Mouse (Mus musculus): ENCODE measurements around the gene Pex16.
"Not testable (repeated sequence)": the region's sequence is repeated elsewhere in the genome, so short reads cannot be mapped to it uniquely, and the experiment has no call there.

Gene Pex16

GRCm38 (mm10) chr2:92389645-92390044, 15.2 kb downstream of the Pex16 start:
- no peak for DNase-seq

DNA sequence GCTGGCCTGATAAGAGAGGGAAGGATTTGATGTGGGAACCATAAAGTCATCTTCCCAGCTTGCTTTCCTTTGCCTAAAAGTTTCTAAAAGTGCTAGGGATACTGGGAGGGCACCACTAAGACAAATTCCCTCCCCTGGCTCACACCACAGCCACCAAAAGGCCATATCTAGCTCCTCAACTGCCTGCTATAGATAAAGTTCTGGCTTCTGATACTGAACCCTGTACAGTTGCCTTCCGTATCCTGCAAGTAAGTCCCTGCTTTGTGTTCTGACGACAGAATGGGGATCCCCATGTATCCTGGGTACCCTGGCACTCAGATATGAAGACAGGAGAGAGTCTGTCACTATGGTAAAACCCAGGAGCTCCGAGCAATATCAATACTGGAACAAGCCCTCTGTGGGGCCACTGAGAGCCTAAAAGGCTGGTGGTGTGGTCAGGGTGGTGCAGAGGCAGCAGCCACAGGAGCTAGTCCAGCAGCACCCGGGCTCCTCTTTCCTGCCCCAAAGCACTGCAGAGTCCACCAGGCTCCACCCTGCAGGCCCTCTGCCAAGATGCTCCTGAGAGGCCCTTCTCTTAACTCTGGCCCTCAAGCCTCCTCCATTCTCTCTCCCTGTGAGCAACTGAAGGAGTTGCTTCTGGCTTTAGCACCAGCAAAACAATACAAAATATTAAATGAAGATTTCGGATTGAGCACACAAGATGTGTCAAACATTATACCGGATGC, 15.9 kb downstream of the Pex16 start:
- no peak for DNase-seq

- DNase-seq = no peak
These were observed 16.6 kb downstream of the Pex16 start for GRCm38 (mm10) chr2:92391116-92391515.

DNA sequence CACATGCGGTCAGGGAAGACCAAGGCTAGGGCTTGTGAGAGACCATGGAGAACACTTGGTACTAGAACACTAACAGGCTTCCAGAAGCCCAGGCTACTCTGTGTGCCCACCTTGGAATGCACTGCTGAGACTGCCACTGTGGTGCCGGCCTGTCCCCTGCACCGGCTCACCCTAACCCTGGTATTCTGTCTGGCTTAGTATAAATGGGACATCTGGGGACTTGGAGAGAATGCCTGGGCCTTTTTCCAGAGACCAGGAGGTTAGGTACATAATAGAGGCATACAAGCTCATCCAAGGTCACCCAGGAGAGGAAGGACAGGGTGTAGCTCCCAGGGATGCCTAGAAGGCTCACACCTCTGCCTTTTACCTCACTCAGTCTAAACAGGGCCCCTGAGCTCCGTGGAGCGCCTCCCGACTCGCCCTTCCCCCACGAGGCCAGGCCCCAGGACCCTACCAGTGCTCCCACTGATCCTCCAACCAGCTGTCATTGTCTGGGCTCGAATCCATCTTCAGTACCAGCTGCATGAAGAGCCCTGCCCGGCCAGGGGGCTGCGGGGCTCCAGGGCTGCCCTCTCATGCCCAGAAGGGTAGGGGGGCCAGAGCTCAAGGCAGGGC, 17.3 kb downstream of the Pex16 start:
- no peak for DNase-seq

DNA sequence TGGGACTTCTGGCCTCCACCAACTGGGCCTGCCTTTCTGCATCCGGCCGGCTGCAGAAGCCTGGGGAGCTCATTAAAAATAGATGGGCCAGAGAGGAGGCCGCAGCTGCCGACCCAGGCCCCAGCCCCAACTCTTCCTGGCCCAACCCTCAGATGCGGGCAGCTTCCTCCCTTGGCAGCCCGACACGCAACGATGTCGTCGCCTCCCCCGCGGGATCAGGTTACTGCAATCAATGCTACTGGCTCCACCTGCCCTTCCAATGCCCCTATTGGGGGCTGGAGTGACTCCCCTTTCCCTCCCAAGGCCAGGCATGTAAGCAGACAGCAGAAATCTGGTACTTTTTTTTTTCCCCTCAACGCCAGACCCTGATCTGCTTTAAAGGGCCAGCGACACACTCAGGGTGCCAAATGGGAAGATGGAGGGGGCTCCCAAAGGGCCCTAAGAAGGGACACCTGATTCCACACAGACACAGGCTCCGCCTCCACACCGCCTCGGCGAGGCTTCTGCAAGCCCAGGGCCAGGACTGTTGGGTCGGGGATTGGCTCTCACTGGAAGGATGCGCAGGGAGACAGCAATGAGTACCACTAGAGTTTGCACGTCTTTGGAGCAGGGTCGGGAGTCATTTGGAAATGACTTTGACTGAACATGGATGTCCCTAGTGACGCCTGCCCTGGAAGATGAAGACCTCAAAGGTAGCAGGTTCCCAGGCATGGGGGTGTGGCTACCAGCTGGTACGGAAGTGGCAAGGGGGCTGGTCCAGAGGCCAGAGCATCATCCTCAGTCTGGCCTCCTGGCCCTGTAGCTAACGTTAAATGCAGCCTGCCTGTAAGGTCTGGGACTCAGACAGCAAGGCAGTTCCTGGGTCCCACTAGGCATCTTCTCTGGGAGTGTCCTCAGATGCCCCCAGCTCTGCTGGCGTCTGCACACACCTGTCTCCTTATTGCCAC, 18.1 kb downstream of the Pex16 start:
- DNase-seq = no peak

- no peak for DNase-seq
These were observed 21.1 kb downstream of the Pex16 start for GRCm38 (mm10) chr2:92395535-92395934.

GRCm38 (mm10) chr2:92397436-92397835, 23.0 kb downstream of the Pex16 start:
- no peak for DNase-seq

GRCm38 (mm10) chr2:92399877-92400276, 25.4 kb downstream of the Pex16 start:
- not testable (repeated sequence) for DNase-seq

DNA sequence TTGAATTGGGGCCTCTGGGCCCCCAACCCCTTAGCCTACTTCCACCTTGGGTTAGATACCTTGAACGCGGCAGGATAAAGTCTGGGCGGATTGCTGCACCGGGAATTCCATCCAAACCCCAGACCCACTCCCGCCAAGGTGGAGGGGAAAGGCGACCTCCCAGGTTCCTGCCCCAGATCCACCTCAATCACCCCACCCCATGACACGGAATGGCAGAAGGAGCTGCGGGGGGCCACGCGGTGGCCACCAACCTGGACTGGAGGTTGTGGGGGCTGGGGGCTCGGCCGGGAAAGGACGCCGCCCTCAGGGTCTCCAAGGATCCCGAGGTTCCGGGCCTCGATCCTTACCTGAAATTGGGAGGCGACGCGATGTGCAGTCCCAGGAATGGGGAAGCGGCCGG, 26.2 kb downstream of the Pex16 start:
- DNase-seq = no peak

DNA sequence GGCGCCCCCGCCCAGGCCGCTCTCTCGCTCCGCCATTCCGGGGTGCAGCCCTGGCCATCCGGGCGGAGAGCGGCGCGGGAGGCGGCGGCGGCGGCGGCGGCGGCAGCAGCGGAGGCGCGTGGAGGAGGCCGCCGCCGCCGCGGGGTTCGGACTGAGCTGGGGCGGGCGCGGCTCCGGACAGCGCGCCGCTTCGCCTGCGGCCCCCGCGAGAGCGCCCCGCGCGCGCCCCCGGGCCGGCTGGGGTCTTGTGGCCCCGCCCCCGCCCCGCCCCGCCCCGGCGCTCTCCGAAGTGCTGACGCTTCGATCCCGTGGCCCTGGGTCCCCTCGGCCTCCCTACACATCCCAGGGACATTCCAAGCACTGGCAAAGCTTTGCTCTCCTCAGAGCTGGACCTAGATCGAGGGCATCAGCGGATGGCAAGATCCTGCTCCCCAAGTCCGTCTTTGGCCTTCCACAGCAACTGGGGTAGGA, 26.6 kb downstream of the Pex16 start, which contains the start of gene Mapk8ip1:
Gene Mapk8ip1 (minus strand): TSS at position 173 of the 471 bp plus-strand sequence.
- no peak for DNase-seq

DNA sequence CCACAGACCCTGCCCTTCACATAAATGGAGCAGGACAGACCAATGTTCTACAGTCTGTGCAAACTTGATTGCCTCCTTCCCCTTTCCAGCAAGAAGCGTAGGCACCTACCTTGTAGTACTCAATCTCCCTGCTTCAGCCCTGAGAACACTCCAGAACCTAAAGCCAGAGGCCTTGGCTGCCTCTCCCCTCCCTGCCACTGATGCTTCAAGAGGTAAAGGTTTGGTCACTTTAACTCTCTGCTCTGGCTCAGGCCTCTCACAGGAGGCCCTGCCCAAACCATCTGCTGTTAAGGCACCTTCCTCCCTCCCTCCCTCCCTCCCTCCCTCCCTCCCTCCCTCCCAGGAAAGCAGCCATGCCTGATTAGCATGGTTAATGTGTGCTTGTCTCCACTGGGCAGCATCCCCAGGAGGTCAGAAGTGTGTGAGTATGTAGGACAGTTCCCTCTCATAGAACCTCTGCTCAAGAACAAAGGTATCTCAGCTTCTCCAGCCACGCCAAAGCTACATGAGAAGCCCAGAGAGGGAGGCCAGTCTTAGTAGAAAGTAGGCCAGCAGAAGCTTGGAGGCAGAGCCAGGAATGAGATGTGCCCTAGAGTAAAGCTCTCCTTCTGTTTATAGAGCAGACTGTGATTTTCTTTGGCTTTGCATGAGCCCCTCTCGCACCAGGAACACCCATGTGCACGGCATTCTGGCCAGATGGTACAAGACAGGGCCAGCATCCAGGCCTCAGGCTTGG, 28.3 kb downstream of the Pex16 start:
- DNase-seq = no peak

- DNase-seq = no peak
These were observed 29.4 kb downstream of the Pex16 start for GRCm38 (mm10) chr2:92403776-92404319.

DNA sequence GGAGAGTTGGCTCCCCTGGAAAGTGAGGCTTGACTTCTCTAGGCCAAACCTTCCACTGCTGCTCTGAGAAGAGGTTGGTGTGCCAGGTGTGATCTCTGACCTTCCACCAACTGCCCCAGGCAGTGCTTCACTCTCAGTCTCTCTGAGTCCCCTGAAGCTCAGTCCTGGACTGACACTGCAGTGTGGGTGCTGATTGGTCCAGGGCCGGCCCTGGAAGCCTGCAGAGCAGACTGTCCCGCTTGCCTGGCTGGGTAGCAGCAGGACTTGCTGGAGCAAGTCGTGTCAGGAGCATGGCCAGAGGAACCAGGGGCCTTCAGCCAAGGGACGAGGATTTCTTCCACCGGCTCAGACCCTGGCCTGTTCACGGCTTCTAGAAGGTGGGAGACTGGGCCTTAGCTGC, 30.3 kb downstream of the Pex16 start:
- no peak for DNase-seq

- no peak for DNase-seq
These were observed 31.2 kb downstream of the Pex16 start for GRCm38 (mm10) chr2:92405687-92406086.

- DNase-seq = no peak
These were observed 34.0 kb downstream of the Pex16 start for GRCm38 (mm10) chr2:92408309-92409045.

GRCm38 (mm10) chr2:92411705-92412104, 37.2 kb downstream of the Pex16 start:
- DNase-seq = no peak

- DNase-seq = no peak
These were observed 47.4 kb downstream of the Pex16 start for GRCm38 (mm10) chr2:92421723-92422387.

DNA sequence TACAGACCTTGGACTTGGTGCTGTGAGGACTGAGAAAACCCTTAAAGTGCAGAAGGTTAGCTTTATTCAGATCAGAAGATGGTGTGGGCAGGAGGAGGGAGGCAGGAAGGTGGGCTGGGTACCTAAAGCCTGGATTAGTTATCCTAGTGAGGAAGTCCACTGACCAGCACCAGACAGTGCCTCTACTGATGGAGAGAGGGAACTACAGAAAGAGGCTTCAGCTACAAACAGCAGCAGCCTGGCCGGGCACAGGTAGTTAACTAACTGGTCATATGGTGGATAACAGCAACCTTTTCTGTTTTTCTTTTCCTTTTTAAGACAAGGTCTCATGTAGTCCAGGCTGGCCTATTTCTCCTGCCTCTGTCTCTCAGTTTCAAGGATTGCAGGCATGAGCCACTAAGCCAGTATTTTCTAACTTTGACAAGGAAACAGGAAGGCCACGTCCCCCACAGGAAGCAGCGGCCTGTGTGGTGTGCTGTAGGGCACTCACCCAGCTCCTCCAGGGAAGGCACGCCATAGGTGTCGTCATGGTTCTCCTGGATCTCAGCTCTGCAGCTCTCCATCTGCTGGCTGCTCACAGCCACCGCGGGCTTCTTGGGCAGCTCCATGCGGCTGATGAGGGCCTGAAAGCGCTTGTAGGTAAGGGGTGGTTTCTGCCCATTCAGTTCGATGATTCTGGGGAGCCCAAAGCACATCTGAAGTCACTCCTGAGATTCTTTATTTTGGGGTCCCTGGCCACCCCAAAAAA, 48.1 kb downstream of the Pex16 start:
- DNase-seq = no peak

- DNase-seq = no peak
These were observed 48.7 kb downstream of the Pex16 start for GRCm38 (mm10) chr2:92423156-92423555.

Data from thymus, adult 18-20 months (tissue).